21 mouse cellular contexts compared by ENCODE assay signal in genomic region chr1:51909204-51909603, GRCm38 (mm10). TPM values are rescaled to one million over a fixed set of nuclear protein-coding genes. Genes with fewer than 3 reads are reported as not detected.
DNase-seq lines count a peak whose midpoint lies in the region; ATAC-seq and TF ChIP-seq lines count a peak whose summit lies in the region.
"Had no signal": no experiment of that assay in that cellular context is flagged by ENCODE, and none has a peak within 500 bp of the region (broad histone marks: within the 10 kb centered on the region; RNA-seq: fewer than 3 reads in every experiment).

No protein-coding gene starts in this region.

- H3K4me2 ChIP-seq in neural tube, embryonic 14.5 days (ENCODE audit: low read depth, low read length), result no peak overlapping the region
- H3K4me2 ChIP-seq: embryonic facial prominence, embryonic 13.5 days; heart, embryonic 13.5 days; kidney, embryonic 15.5 days; liver, embryonic 11.5 days; lung, embryonic 14.5 days; midbrain, embryonic 11.5 days had no signal

- H3K4me3 ChIP-seq in layer of hippocampus, adult 2 months, result no peak overlapping the region
- no peak overlapping the region for H3K4me3 ChIP-seq in neural tube, embryonic 14.5 days (ENCODE audit: low read depth, low read length)
- H3K4me3 ChIP-seq: embryonic facial prominence, embryonic 13.5 days; heart, embryonic 13.5 days; kidney, embryonic 15.5 days; myocyte had no signal

- no peak for TF ChIP-seq CTCF in layer of hippocampus, adult 2 months (conservative IDR thresholded peaks at IDR 0.05)

- DNase-seq in frontal cortex, adult 2 months (ENCODE audit: extremely low spot score in 1 of 2, low spot score in 1 of 2), result no peak
- DNase-seq in layer of hippocampus, adult 2 months (ENCODE audit: low spot score in 2 of 2), result peak; percentile 21 to 23
- no peak for DNase-seq in layer of hippocampus, adult 9-10 months (ENCODE audit: low spot score)
- no peak for DNase-seq in neural tube, embryonic 10.5 days (ENCODE audit: extremely low spot score, low spot score)
- DNase-seq in right cerebral cortex, postnatal 10 days (ENCODE audit: low spot score in 2 of 2), result peak; percentile 49 to 53
- DNase-seq in urinary bladder, adult 18-20 months (ENCODE audit: low spot score in 2 of 2), result no peak
- DNase-seq: adrenal gland, postnatal 36 days; cerebellum, adult 9-10 months; heart, postnatal 36 days; lung, embryonic 14.5 days; lung, postnatal 4 days; thymus, postnatal 25 days had no signal

- H3K9me3 ChIP-seq in neural tube, embryonic 14.5 days (ENCODE audit: control insufficient read depth, low read length), result no peaks in the 10 kb centered on the region
- H3K9me3 ChIP-seq: embryonic facial prominence, embryonic 13.5 days; heart, embryonic 13.5 days; kidney, embryonic 15.5 days had no signal

- no peaks in the 10 kb centered on the region for H3K27me3 ChIP-seq in neural tube, embryonic 14.5 days (ENCODE audit: control insufficient read depth, insufficient read depth, low read length)
- H3K27me3 ChIP-seq: embryonic facial prominence, embryonic 13.5 days; heart, embryonic 13.5 days; kidney, embryonic 15.5 days had no signal

- H3K4me1 ChIP-seq in neural tube, embryonic 14.5 days (ENCODE audit: control insufficient read depth, insufficient read depth, low read length), result peaks cover 22% of the 10 kb centered on the region; the same call in 1 of the 2 replicates

- H3K27ac ChIP-seq in layer of hippocampus, adult 2 months, result no peak overlapping the region
- no peak overlapping the region for H3K27ac ChIP-seq in neural tube, embryonic 14.5 days (ENCODE audit: low read depth, low read length)
- H3K27ac ChIP-seq: embryonic facial prominence, embryonic 13.5 days; heart, embryonic 13.5 days; kidney, embryonic 15.5 days had no signal

- peak; percentile 28; the same call in 1 of the 2 replicates for ATAC-seq in frontal cortex, adult (ENCODE audit: low TSS enrichment)
- ATAC-seq in neural tube, embryonic 14.5 days (ENCODE audit: low read depth), result peak; percentile 47; the same call in 1 of the 2 replicates
- ATAC-seq: intestine, embryonic 16.5 days had no signal

- no peak overlapping the region for H3K9ac ChIP-seq in neural tube, embryonic 14.5 days (replicated peaks; ENCODE audit: low read depth, low read length)
- H3K9ac ChIP-seq: embryonic facial prominence, embryonic 13.5 days; heart, embryonic 13.5 days; kidney, embryonic 15.5 days; lung, embryonic 14.5 days had no signal

- H3K36me3 ChIP-seq in neural tube, embryonic 14.5 days (ENCODE audit: control insufficient read depth, insufficient read depth, low read length), result no peaks in the 10 kb centered on the region

- 44% methylated on average over 2 of the region's 2 CpGs for WGBS in neural tube, embryonic 14.5 days

RNA-seq across cellular contexts. Expression of gene Myo1b, which starts 6.7 kb away (rescaled TPM):
- polyA plus RNA-seq in frontal cortex, adult 2 months (2012; rRNA removed), result 20.0 and 20.4 TPM in 2 replicates
- total RNA-seq in layer of hippocampus, adult 2 months (2021), result 10 to 100 TPM; 16.0 to 17.4 TPM
- polyA plus RNA-seq in neural tube, embryonic 14.5 days (2014; fragmentation: Nextera tagmentation; extraction: Ambion mirVana), result 74.8 and 82.6 TPM in 2 replicates

Comparison
In these comparisons a context has a peak if more than half of its experiments do, and no peak if none do; other contexts are left out.
1. DNase-seq: peak in layer of hippocampus, adult 2 months (2 of 2) and right cerebral cortex, postnatal 10 days (2 of 2); none in frontal cortex, adult 2 months (0 of 2), layer of hippocampus, adult 9-10 months (single experiment), neural tube, embryonic 10.5 days (single experiment) and urinary bladder, adult 18-20 months (0 of 2).